Mouse (Mus musculus) 416B (cell line): ENCODE data around the gene Bub1b.
A peak's percentile ranks its signal among the peaks of the same experiment; 100 is the strongest.
"Not testable (repeated sequence)": the region's sequence is repeated elsewhere in the genome, so short reads cannot be mapped to it uniquely, and the experiment has no call there.

Experiments
- DNase-seq: peaks from one replicate; pipeline ENCODE4 v3.0.0; 2011; ENCODE audit warnings: low read depth

The Bub1b gene

GRCm38 (mm10) chr2:118618013-118618412 is 20.0 kb downstream of the Bub1b start:
- DNase-seq: no peak

DNA sequence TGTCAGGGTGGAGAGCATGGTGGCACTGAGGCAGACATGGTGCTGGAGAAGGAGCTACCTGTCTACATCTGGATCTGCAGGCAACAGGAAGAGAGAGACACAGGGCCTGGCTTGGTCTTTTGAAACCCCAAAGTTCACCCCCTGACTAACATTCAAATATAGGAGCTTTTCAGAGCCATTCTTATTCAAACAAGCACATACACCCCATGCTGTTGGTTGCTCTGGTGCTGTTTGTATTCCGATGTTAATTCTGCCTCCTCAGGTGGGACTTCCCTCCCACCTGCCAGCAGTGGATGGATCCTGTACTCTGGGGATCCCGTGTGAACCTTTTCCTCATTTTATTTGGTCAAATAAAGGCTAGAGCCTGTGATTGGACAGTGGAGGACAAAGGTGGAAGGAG is 22.1 kb downstream of the Bub1b start:
- DNase-seq: no peak

DNA sequence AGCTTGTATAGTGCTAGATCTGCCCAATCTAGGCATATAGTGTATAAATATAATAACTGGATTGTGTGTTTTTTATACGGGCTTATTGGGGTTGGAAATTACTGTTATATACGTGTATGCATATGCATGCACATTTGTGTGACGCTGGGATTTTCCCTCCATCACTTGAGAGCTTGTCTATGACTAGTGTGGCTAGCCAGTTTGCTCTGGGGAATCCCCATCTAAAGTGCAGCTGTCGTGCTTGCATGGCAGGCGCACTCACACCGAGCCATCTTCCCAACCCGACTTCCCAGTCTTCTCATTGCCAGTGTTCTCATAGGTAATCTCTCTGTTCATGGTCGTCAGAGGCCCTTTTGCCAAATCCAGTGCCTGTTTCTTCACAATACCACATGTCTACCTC is 22.6 kb downstream of the Bub1b start:
- DNase-seq: no peak

DNA sequence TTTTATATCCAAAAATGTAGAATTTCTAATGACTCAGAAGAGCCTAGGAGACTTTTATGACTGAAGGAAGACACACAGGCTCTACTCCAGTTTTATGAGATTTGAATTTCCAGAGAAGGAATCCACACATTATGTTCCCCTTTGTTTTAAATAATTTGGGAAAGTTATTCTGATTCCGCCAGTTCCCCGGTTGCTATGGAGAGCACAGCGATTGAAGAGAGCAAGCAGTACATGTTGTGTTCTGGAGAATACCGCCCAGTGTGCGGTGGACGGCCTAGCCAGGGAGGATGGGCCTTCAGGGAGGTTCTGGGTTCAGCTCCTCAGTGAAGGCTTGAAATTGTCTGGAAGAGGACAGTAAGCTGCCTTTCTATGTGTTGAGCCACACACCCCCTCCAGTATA is 31.3 kb downstream of the Bub1b start:
- no peak for DNase-seq

- peak; percentile 62 for DNase-seq
These were observed 35.4 kb downstream of the Bub1b start for GRCm38 (mm10) chr2:118633441-118633840.

GRCm38 (mm10) chr2:118637258-118637657 is 39.2 kb downstream of the Bub1b start:
- DNase-seq: no peak

- DNase-seq: peak; percentile 76
These were observed 40.0 kb downstream of the Bub1b start for GRCm38 (mm10) chr2:118637888-118638526.

GRCm38 (mm10) chr2:118638686-118639085 is 40.7 kb downstream of the Bub1b start:
- no peak for DNase-seq

DNA sequence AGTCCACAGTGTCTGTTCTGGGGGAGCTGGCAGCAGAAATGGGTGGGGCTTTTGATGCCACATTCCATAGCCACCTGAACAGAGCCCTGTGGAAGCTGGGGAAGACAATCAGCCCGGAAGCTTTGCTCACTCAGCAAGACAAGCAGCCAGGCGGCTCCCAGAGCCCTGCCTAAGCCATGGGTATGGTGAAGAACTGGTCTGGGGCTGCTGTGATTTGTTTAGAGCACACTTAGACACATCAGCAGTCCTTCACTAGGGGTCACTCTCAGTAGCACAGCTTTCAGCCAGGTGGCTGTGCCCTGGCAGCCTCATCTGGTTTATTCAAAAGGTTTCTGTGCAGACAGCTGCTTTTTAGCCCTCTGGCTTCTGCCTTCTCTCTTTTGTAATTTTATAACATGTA is 43.1 kb downstream of the Bub1b start:
- DNase-seq: no peak

GRCm38 (mm10) chr2:118642431-118642830 is 44.4 kb downstream of the Bub1b start:
- DNase-seq: peak; percentile 64

GRCm38 (mm10) chr2:118642942-118643341 is 44.9 kb downstream of the Bub1b start:
- no peak for DNase-seq

GRCm38 (mm10) chr2:118646665-118647064 is 48.7 kb downstream of the Bub1b start:
- DNase-seq: no peak

DNA sequence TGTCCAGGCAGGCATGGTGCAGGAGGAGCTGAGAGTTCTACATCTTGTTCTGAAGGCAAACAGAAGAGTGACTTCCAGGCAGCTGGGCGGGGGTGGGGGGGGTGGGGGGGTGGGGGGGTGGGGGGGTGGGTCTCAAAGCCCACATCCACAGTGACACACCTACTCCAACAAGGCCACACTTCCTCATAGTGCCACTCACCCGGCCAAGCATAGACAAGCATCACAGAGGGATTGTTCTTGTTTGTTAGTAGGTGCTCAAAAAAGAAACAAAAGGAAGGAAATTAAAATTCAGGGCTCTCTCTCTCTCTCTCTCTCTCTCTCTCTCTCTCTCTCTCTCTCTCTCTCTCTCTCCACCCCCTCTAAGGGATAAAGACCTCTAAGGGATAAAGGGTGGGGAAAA is 52.7 kb downstream of the Bub1b start:
- DNase-seq: not testable (repeated sequence)

- peak; percentile 73 for DNase-seq
These were observed 58.8 kb downstream of the Bub1b start for GRCm38 (mm10) chr2:118656688-118657281.

GRCm38 (mm10) chr2:118658457-118658856 is 60.4 kb downstream of the Bub1b start:
- DNase-seq: peak; percentile 50

DNA sequence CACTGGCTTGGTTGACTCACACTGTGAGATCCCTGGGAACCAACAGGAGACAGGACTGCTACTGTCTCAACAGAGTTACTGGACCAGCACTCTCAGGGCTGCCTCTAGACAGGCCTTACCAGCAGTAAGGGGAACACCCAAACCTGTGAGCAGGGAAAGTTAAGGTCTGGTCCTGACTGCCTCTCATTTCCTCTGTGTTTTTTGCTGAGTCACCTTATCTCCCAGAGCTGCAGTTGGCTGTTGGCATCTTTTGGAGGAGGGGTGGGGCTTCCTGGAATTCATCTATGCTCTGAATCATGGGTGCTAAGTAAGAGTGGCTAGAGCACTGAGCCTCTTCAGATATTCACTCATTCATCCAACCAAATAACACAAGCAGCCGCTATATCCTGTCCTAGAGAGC is 61.1 kb downstream of the Bub1b start:
- peak; percentile 88 for DNase-seq

- peak; percentile 61 for DNase-seq
These were observed 61.5 kb downstream of the Bub1b start for GRCm38 (mm10) chr2:118659493-118659892.

- DNase-seq: peak; percentile 84
These were observed 62.0 kb downstream of the Bub1b start for GRCm38 (mm10) chr2:118659998-118660452.

- DNase-seq: no peak
These were observed 63.9 kb downstream of the Bub1b start for GRCm38 (mm10) chr2:118661891-118662290.

DNA sequence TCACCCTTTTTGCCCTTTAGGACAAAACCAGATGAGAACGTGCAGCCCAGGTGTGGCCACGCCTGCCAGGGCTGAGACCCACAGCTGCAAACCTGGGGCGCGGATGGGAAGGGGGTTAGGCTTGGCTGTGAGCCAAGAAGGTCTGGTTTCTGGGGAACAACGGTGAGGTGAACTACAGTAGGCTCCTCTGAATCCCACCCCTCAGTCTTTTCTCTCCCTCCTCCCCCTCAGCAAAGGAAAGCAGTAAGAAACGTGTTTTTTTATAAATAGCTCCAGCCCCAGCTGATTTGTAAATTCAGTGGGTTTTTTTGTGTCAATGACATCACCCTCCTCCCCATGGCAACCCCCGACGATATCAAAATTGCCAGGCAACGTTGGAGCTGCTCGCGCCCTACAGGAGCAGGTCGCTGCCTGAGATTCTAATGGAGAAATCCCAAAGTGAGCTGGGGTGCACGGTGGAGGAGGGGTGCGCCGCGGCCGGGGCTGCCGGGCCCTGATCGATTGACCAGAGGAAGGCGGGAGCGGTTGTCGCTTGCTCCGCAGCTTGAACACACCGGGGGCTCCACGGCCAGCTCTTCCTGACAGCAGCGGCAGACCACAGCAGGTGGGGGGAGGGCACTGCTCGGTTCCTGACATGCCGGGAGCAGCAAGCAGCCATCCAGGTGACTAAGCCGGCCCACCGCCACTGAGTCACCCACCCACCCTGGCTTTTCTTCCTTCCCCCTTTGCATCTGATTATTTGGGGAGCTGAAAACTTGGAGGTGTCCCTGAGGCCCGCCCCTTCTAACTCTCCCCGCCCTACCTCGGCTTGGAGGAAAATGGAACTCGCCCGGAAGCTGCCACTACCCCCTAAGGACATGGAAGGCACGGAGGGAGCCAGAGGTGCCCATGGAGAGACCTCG is 65.1 kb downstream of the Bub1b start, which contains the start of gene Pak6:
Gene Pak6 (plus strand): TSS at position 402 of the 902 bp plus-strand sequence.
- no peak for DNase-seq

DNA sequence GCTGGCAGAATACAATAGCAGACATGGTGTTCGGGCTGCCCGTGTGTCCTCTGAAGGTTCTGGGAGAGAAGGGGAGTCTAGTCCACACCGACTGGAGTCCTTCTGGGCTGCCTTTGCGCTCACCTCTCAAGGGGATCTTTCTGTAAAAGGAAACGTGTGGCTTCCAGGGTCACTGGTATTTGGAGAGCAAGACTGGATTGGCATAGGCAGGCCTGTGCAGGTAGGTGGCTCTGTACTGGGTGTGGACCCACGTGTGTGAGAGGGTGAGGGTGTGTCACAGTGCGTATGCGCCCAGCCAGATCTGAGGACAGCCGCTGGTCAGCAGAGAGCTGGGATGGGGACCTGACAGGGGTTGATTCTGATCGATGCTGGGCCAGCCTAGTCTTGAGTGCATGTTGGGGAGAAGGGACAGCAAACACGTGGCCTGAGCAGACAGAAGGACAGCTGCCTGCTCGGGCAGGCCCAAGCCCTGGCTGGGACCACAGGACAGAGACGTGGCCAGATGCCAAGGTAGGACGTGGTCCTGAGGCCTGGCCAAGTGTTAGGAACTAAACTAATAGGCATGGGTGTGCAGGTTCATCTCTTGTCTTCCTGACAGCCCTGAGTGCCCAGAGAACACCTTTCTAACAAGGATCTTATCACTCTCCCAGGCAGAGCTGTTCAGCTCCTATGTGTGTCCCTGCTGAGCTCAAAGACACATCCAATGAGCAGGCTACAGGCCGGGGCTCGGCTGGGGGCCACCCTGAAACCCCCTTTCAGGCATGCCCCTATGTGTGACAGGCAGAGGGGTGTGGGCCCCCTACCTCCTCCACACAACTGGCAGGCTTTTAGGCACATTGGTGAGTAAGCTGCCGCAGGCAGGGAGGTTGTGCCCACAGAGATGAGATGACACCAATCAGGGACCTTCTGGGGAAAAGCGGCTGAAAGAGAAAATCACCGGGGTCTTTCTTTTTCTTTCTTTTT is 66.1 kb downstream of the Bub1b start:
- no peak for DNase-seq
